Mouse (Mus musculus) testis, adult 2 months (tissue): ENCODE measurements around the gene Ccdc80.

ENCODE experiments used
- CTCF ChIP-seq: fragments of 200-500 bp; IDR thresholded peaks from 2 replicates; pipeline ENCODE4 v1.5.1; 2012; ENCODE audit warnings: low read depth, mild to moderate bottlenecking, inconsistent platforms, low read length, moderate library complexity; ENCODE audit not compliant: control insufficient read depth, insufficient read depth, insufficient replicate concordance
- POLR2A ChIP-seq: fragments of 200-500 bp; IDR thresholded peaks from 2 replicates; pipeline ENCODE4 v1.6.1; 2012; ENCODE audit warnings: low read depth, mild to moderate bottlenecking, inconsistent platforms, low read length, moderate library complexity; ENCODE audit not compliant: control insufficient read depth

GRCm38 (mm10) chr16:45148488-45149082 lies 55.4 kb downstream of the Ccdc80 start:
- TF ChIP-seq CTCF (no peak), POLR2A (no peak)
